Mouse (Mus musculus): ENCODE results near the gene Zhx3. TPM values are rescaled to one million over a fixed set of nuclear protein-coding genes. Genes with fewer than 3 reads are reported as not detected.

The Zhx3 gene
- polyA plus RNA-seq, 1 experiment from 2014 or later, result 16.9 TPM

DNA sequence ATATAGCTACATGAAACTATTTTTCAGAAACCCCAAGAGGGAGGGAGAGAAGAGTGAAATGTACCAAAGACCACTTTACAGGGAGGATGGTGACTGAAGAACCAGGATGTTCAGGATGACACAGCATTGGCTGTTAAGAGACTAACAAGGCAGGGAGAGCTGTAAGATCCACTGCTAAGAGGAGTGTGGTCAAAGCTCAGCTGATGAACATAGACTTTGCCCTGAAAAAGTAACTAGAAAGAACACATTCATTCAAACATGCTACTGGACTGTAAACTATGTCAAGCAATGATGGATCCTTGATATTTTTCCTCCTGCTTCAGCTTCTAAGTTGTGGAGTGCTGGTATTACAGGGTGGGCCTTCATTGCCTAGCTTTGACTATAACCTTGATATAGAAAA is 62.4 kb downstream of the Zhx3 start:
- no peak for DNase-seq
- Histone ChIP-seq H3K9ac (replicated peaks; ENCODE audit: low read length) (no peak overlapping the region), H3K9me3 (ENCODE audit: control insufficient read depth, low read length) (no peaks in the 10 kb centered on the region), H3K4me3 (replicated peaks; ENCODE audit: low read depth, low read length) (no peak overlapping the region), H3K27me3 (ENCODE audit: control insufficient read depth, insufficient read depth, low read length) (no peaks in the 10 kb centered on the region), H3K4me2 (ENCODE audit: low read length) (no peak overlapping the region), H3K36me3 (ENCODE audit: control insufficient read depth, insufficient read depth, low read length) (no peaks in the 10 kb centered on the region), H3K27ac (replicated peaks; ENCODE audit: low read depth, low read length) (no peak overlapping the region), H3K4me1 (ENCODE audit: control insufficient read depth, insufficient read depth, low read length) (no peaks in the 10 kb centered on the region)
- ATAC-seq (ENCODE audit: low FRiP score, low TSS enrichment), result no peak

DNA sequence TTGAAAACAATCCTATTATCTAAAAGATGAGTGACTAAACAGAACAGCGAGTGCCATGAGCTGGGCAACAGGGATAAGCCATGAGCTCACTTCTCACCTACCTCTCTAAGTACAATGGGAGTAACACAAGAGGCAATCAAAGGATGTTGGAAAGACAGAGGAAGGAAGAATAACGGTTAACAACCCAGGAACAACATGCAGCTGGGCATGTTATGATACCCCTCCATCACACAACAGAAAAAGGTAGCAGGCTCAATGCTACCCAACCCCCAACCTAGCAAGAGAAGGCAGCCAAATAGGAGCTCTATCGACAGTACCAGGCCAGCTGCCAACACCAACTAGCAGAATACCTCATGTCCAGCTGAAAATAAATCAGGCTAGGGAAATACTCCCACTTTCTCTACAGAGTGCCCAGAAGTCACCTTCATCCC is 66.7 kb downstream of the Zhx3 start:
- DNase-seq (no peak), ATAC-seq (ENCODE audit: low FRiP score, low TSS enrichment) (no peak)
- Histone ChIP-seq H3K36me3 (ENCODE audit: control insufficient read depth, insufficient read depth, low read length) (no peaks in the 10 kb centered on the region), H3K4me1 (ENCODE audit: control insufficient read depth, insufficient read depth, low read length) (no peaks in the 10 kb centered on the region), H3K9me3 (ENCODE audit: control insufficient read depth, low read length) (no peaks in the 10 kb centered on the region), H3K27ac (replicated peaks; ENCODE audit: low read depth, low read length) (no peak overlapping the region), H3K9ac (replicated peaks; ENCODE audit: low read length) (no peak overlapping the region), H3K4me2 (ENCODE audit: low read length) (no peak overlapping the region), H3K4me3 (replicated peaks; ENCODE audit: low read depth, low read length) (no peak overlapping the region), H3K27me3 (ENCODE audit: control insufficient read depth, insufficient read depth, low read length) (no peaks in the 10 kb centered on the region)
- 83% methylated on average over 3 of the region's 3 CpGs for WGBS

DNA sequence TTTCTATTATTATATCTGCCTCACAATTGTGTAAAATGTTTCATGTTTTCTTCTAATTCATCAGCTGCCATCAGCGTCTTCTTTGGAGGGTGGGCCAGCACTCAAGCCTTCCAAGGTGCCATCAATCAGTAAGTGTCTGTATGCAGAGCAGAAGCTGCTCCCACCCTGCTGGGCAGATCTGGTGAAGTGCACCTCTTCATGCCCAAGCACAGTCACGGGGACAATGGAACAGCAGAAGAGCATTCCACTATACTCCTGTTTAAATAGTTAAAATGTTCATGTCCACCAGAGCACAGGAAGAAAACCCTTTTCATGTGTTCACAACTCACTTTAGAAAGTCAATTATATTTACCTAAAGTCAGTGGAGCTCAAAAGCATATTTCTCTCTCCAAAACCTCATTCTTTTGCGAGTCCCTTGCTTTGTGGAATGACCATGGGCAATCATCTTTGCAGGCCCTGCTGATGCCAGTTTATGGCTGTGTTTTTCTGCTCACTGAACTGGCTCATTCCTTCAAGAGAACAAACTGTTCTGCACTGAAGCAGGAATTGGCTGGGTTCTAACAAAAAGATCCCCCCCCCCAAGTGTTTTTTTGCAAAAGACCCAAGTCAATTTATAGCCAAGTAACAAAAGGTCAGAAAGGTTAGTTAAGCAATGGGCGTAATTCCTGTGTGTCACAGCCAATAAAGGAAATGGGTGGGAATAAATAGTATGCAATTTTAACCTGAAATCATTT is 67.8 kb downstream of the Zhx3 start:
- H3K4me3 ChIP-seq (replicated peaks; ENCODE audit: low read depth, low read length), result no peak overlapping the region
- DNase-seq (no peak), ATAC-seq (ENCODE audit: low FRiP score, low TSS enrichment) (no peak)
- no peak overlapping the region for H3K9ac ChIP-seq (replicated peaks; ENCODE audit: low read length)
- H3K36me3 ChIP-seq (ENCODE audit: control insufficient read depth, insufficient read depth, low read length), result no peaks in the 10 kb centered on the region
- no peaks in the 10 kb centered on the region for H3K9me3 ChIP-seq (ENCODE audit: control insufficient read depth, low read length)
- no peak overlapping the region for H3K27ac ChIP-seq (replicated peaks; ENCODE audit: low read depth, low read length)
- H3K4me1 ChIP-seq (ENCODE audit: control insufficient read depth, insufficient read depth, low read length), result no peaks in the 10 kb centered on the region
- 83% methylated on average over 4 of the region's 4 CpGs for WGBS
- H3K27me3 ChIP-seq (ENCODE audit: control insufficient read depth, insufficient read depth, low read length), result no peaks in the 10 kb centered on the region
- H3K4me2 ChIP-seq (ENCODE audit: low read length), result no peak overlapping the region

DNA sequence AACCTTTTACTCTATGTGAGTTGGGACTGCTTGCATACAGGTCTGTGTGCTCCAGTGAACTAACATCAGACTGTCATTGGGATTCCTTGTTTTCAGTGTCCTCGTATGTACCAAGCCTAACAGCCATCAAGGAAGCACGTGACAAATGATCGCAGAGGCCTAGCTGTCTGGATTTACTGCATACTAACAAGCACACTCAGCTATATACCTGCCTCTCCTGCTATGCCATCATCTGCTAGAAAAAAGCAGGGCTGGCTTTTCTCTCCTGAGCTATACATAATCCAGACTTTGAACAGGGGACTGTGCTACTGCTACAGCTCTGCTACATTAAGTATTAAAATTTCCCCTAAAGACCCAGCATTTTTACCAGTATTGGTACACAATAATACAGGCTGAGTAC is 70.5 kb downstream of the Zhx3 start:
- no peak overlapping the region for H3K4me3 ChIP-seq (replicated peaks; ENCODE audit: low read depth, low read length)
- no peaks in the 10 kb centered on the region for H3K9me3 ChIP-seq (ENCODE audit: control insufficient read depth, low read length)
- no peak overlapping the region for H3K27ac ChIP-seq (replicated peaks; ENCODE audit: low read depth, low read length)
- WGBS, result 75% methylated on average over 3 of the region's 3 CpGs
- ATAC-seq (ENCODE audit: low FRiP score, low TSS enrichment) (no peak), DNase-seq (no peak)
- H3K9ac ChIP-seq (replicated peaks; ENCODE audit: low read length), result no peak overlapping the region
- no peaks in the 10 kb centered on the region for H3K36me3 ChIP-seq (ENCODE audit: control insufficient read depth, insufficient read depth, low read length)
- no peak overlapping the region for H3K4me2 ChIP-seq (ENCODE audit: low read length)
- H3K4me1 ChIP-seq (ENCODE audit: control insufficient read depth, insufficient read depth, low read length), result no peaks in the 10 kb centered on the region
- no peaks in the 10 kb centered on the region for H3K27me3 ChIP-seq (ENCODE audit: control insufficient read depth, insufficient read depth, low read length)

DNA sequence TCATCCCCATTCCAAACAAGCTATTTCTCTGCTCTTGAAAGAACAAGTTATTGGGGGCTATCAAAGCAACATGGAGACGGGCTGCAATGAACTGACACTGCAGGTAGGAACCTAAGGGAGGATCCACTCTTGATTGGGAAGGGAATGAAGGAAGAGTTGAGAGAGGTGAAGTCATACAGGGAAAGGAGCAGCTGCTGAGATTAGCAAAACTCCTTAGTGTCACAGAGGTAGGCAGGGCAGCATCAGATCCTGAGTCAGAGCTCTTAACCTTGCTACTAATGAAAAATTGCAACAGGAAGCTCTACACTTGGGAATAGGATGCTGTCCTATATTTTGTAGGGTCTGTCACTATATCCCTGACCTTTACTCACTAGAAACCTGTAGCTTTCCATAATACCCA is 71.8 kb downstream of the Zhx3 start:
- ATAC-seq (ENCODE audit: low FRiP score, low TSS enrichment), result no peak
- Histone ChIP-seq H3K4me2 (ENCODE audit: low read length) (no peak overlapping the region), H3K27me3 (ENCODE audit: control insufficient read depth, insufficient read depth, low read length) (no peaks in the 10 kb centered on the region), H3K4me1 (ENCODE audit: control insufficient read depth, insufficient read depth, low read length) (no peaks in the 10 kb centered on the region), H3K9me3 (ENCODE audit: control insufficient read depth, low read length) (no peaks in the 10 kb centered on the region), H3K27ac (replicated peaks; ENCODE audit: low read depth, low read length) (no peak overlapping the region), H3K9ac (replicated peaks; ENCODE audit: low read length) (no peak overlapping the region), H3K4me3 (replicated peaks; ENCODE audit: low read depth, low read length) (no peak overlapping the region), H3K36me3 (ENCODE audit: control insufficient read depth, insufficient read depth, low read length) (no peaks in the 10 kb centered on the region)
- no peak for DNase-seq
- 93% methylated on average over 1 of the region's 1 CpGs for WGBS

DNA sequence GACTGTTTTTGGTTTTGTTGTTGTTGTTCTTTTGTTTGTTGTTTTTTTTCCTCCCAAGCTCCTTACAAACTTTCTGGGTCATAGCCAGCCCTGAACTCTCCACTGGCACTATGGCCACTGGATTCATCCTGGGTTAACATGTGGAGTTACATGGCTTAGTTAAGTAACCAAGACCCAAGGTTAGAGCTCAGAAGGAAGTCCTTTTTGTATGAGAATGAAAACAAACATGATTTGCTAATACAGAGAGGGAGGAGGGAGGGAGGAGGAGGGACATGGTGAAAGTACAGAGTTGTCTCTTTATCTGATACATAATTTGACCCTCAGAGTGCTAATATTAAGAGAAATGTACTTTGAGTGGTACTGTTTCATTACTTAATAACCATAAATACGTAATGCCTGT is 74.6 kb downstream of the Zhx3 start:
- no peak overlapping the region for H3K27ac ChIP-seq (replicated peaks; ENCODE audit: low read depth, low read length)
- ATAC-seq (ENCODE audit: low FRiP score, low TSS enrichment) (no peak), DNase-seq (no peak)
- H3K4me1 ChIP-seq (ENCODE audit: control insufficient read depth, insufficient read depth, low read length), result no peaks in the 10 kb centered on the region
- no peak overlapping the region for H3K4me2 ChIP-seq (ENCODE audit: low read length)
- no peaks in the 10 kb centered on the region for H3K27me3 ChIP-seq (ENCODE audit: control insufficient read depth, insufficient read depth, low read length)
- no peaks in the 10 kb centered on the region for H3K9me3 ChIP-seq (ENCODE audit: control insufficient read depth, low read length)
- H3K4me3 ChIP-seq (replicated peaks; ENCODE audit: low read depth, low read length), result no peak overlapping the region
- H3K36me3 ChIP-seq (ENCODE audit: control insufficient read depth, insufficient read depth, low read length), result no peaks in the 10 kb centered on the region
- 97% methylated on average over 1 of the region's 1 CpGs for WGBS
- H3K9ac ChIP-seq (replicated peaks; ENCODE audit: low read length), result no peak overlapping the region

DNA sequence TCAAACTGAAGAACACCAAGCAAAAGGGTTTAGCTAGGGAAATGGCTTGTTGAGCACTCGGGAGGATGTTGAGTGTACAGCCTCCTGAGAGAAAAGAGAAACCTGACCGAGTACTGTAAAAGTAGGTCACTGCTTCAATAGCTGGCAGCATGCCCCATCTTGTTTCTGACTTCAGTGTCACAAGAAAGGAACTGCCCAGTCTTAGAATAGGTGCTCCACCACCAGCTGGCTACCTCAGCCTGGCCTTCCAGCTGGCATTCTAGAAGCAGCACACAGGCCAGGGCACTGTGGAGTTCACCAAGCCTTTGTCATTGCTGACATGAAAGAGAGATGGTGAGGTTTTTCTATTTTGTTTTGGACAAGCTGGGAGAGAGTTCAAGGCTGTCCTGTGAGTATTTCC is 75.8 kb downstream of the Zhx3 start:
- WGBS, result 89% methylated on average over 2 of the region's 2 CpGs
- H3K9ac ChIP-seq (replicated peaks; ENCODE audit: low read length), result no peak overlapping the region
- ATAC-seq (ENCODE audit: low FRiP score, low TSS enrichment) (no peak), DNase-seq (no peak)
- no peaks in the 10 kb centered on the region for H3K27me3 ChIP-seq (ENCODE audit: control insufficient read depth, insufficient read depth, low read length)
- no peak overlapping the region for H3K4me3 ChIP-seq (replicated peaks; ENCODE audit: low read depth, low read length)
- H3K9me3 ChIP-seq (ENCODE audit: control insufficient read depth, low read length), result no peaks in the 10 kb centered on the region
- no peak overlapping the region for H3K4me2 ChIP-seq (ENCODE audit: low read length)
- H3K27ac ChIP-seq (replicated peaks; ENCODE audit: low read depth, low read length), result no peak overlapping the region
- H3K4me1 ChIP-seq (ENCODE audit: control insufficient read depth, insufficient read depth, low read length), result no peaks in the 10 kb centered on the region
- H3K36me3 ChIP-seq (ENCODE audit: control insufficient read depth, insufficient read depth, low read length), result no peaks in the 10 kb centered on the region

DNA sequence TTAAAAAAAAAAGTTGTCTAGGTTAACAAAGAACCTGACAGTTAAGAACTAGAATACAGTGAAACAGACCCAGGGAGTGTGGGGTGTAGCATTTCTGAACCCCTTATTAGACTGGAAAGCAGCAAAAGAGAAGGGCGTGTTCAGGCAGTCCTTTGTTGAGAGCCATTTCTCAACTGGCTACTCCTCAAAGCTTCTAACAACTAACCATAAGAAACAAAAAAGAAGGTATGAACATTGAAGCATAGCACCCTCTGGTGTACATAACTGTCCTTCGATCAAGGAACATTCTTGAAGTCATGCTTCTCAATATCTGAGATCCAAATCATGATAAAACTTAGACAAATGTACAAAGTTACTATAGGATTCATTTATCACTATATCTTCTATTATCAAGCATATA is 79.7 kb downstream of the Zhx3 start:
- WGBS, result 79% methylated on average over 2 of the region's 2 CpGs
- no peaks in the 10 kb centered on the region for H3K27me3 ChIP-seq (ENCODE audit: control insufficient read depth, insufficient read depth, low read length)
- DNase-seq (no peak), ATAC-seq (ENCODE audit: low FRiP score, low TSS enrichment) (no peak)
- H3K4me1 ChIP-seq (ENCODE audit: control insufficient read depth, insufficient read depth, low read length), result no peaks in the 10 kb centered on the region
- no peak overlapping the region for H3K4me2 ChIP-seq (ENCODE audit: low read length)
- H3K36me3 ChIP-seq (ENCODE audit: control insufficient read depth, insufficient read depth, low read length), result no peaks in the 10 kb centered on the region
- H3K9ac ChIP-seq (replicated peaks; ENCODE audit: low read length), result no peak overlapping the region
- H3K4me3 ChIP-seq (replicated peaks; ENCODE audit: low read depth, low read length), result no peak overlapping the region
- no peaks in the 10 kb centered on the region for H3K9me3 ChIP-seq (ENCODE audit: control insufficient read depth, low read length)
- H3K27ac ChIP-seq (replicated peaks; ENCODE audit: low read depth, low read length), result no peak overlapping the region

DNA sequence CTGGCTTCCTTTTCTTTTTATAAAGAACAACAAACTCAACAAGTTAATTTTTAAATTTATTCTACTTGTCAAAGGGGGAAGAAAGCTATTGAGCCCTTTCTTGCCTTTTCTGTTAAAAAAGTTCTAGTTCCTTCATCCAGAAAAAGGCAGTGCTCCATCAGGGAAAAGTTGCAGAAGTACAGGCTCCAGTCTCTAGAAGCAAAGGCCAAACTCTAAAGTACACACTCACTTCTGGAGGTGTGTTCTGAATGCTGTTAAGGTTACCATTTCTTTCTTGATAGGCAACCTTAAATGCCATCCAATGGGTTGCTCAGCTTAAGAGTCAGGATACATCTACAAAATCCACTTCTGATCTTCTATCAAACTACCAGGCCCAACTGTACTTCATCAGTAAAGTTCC is 83.1 kb downstream of the Zhx3 start:
- ATAC-seq (ENCODE audit: low FRiP score, low TSS enrichment) (no peak), DNase-seq (no peak)
- Histone ChIP-seq H3K27me3 (ENCODE audit: control insufficient read depth, insufficient read depth, low read length) (no peaks in the 10 kb centered on the region), H3K9me3 (ENCODE audit: control insufficient read depth, low read length) (no peaks in the 10 kb centered on the region), H3K4me3 (replicated peaks; ENCODE audit: low read depth, low read length) (no peak overlapping the region), H3K36me3 (ENCODE audit: control insufficient read depth, insufficient read depth, low read length) (no peaks in the 10 kb centered on the region), H3K4me2 (ENCODE audit: low read length) (no peak overlapping the region), H3K9ac (replicated peaks; ENCODE audit: low read length) (no peak overlapping the region), H3K4me1 (ENCODE audit: control insufficient read depth, insufficient read depth, low read length) (0 out of 2 replicates have a peak, but pooled peaks cover 3% of the 10 kb centered on the region), H3K27ac (replicated peaks; ENCODE audit: low read depth, low read length) (no peak overlapping the region)
